Mouse (Mus musculus) CH12.LX (cell line): ENCODE data around the gene Tti1. TPM values are rescaled to one million over a fixed set of nuclear protein-coding genes. Genes with fewer than 3 reads are reported as not detected.

Source experiments
- DNase-seq: peaks from one replicate; pipeline ENCODE4 v3.0.0-alpha.2; 2013; ENCODE audit errors: extremely low read depth
- H3K27ac ChIP-seq: 2 replicates; pipeline ENCODE4 v1.5.1; 2012; ENCODE audit warnings: low read depth, mild to moderate bottlenecking, control low read depth, moderate library complexity; ENCODE audit not compliant: insufficient read depth
- H3K27me3 ChIP-seq: replicated peaks from 2 replicates; pipeline ENCODE3; 2012; ENCODE audit warnings: inconsistent platforms
- H3K36me3 ChIP-seq, 2 experiments: replicated peaks in 1 of 2; 2 replicates each; pipeline versions ENCODE3 to v1.6.1; 2012; ENCODE audit warnings: inconsistent platforms in 1 of 2, low read length in 1 of 2, mild to moderate bottlenecking in 1 of 2, mixed read lengths in 1 of 2, moderate library complexity in 1 of 2; ENCODE audit not compliant: control insufficient read depth in 1 of 2, insufficient read depth in 1 of 2
- H3K4me1 ChIP-seq, 2 experiments: 2 replicates each; pipeline ENCODE4 v1.6.1; 2012; ENCODE audit warnings: inconsistent platforms in 1 of 2, moderate library complexity in 1 of 2; ENCODE audit not compliant: insufficient read depth in 2 of 2, control insufficient read depth in 1 of 2
- H3K4me2 ChIP-seq: 2 replicates; pipeline ENCODE4 v1.6.1; 2012; ENCODE audit warnings: low read depth, mild to moderate bottlenecking, control low read depth; ENCODE audit not compliant: poor library complexity, insufficient read depth, severe bottlenecking
- H3K4me3 ChIP-seq, 3 experiments: fragments of 150-350 bp in 1 of 3; sonication (generic) in 1 of 3; replicated peaks in 1 of 3; 2 replicates each; pipeline versions ENCODE3 to v1.5.1; 2011 to 2012; ENCODE audit warnings: low read depth in 2 of 3, low read length in 2 of 3, mild to moderate bottlenecking in 2 of 3, moderate library complexity in 2 of 3, control low read depth in 1 of 3, improper control_type of control experiment in 1 of 3, inconsistent platforms in 1 of 3, mixed read lengths in 1 of 3; ENCODE audit not compliant: poor library complexity in 1 of 3
- H3K79me2 ChIP-seq: replicated peaks from 2 replicates; pipeline ENCODE4 v1.6.1; 2012; ENCODE audit warnings: mild to moderate bottlenecking, moderate library complexity; ENCODE audit not compliant: control insufficient read depth, poor library complexity, insufficient read depth, severe bottlenecking; ENCODE audit errors: extremely low read depth
- H3K9ac ChIP-seq: 2 replicates; pipeline ENCODE4 v1.6.1; 2012; ENCODE audit warnings: low read depth, mild to moderate bottlenecking, control low read depth, moderate library complexity; ENCODE audit not compliant: insufficient read depth
- H3K9me3 ChIP-seq: replicated peaks from 2 replicates; pipeline ENCODE3; 2012; ENCODE audit warnings: low read length, inconsistent platforms, mixed read lengths
- BHLHE40 ChIP-seq: IDR thresholded peaks from 2 replicates; pipeline ENCODE4 v1.6.1; 2011; ENCODE audit warnings: mild to moderate bottlenecking, low read depth, low read length, improper control_type of control experiment
- EP300 ChIP-seq: IDR thresholded peaks from 2 replicates; pipeline ENCODE4 v1.6.1; 2011; ENCODE audit warnings: low read length, improper control_type of control experiment
- ETS1 ChIP-seq: conservative IDR thresholded peaks from 2 replicates; pipeline ENCODE4 v1.6.1; 2012; ENCODE audit warnings: low read depth, mild to moderate bottlenecking, inconsistent platforms, low read length, improper control_type of control experiment, moderate library complexity
- GABPA ChIP-seq: IDR thresholded peaks from 2 replicates; pipeline ENCODE4 v1.6.1; 2012; ENCODE audit warnings: low read depth, low read length, improper control_type of control experiment, inconsistent platforms; ENCODE audit not compliant: insufficient replicate concordance
- HCFC1 ChIP-seq: IDR thresholded peaks from 2 replicates; pipeline ENCODE4 v1.6.1; 2012; ENCODE audit warnings: low read depth, mild to moderate bottlenecking, inconsistent platforms, low read length, improper control_type of control experiment
- JUN ChIP-seq: IDR thresholded peaks from 2 replicates; pipeline ENCODE4 v1.6.1; 2011; ENCODE audit warnings: low read depth, mild to moderate bottlenecking, low read length, improper control_type of control experiment, moderate library complexity; ENCODE audit not compliant: insufficient read depth
- JUND ChIP-seq: conservative IDR thresholded peaks from 2 replicates; pipeline ENCODE4 v1.6.1; 2011; ENCODE audit warnings: low read depth, low read length, improper control_type of control experiment
- MAFK ChIP-seq: IDR thresholded peaks from 2 replicates; pipeline ENCODE4 v1.6.1; 2011; ENCODE audit warnings: low read length, improper control_type of control experiment; ENCODE audit not compliant: insufficient replicate concordance
- MAX ChIP-seq: IDR thresholded peaks from 2 replicates; pipeline ENCODE4 v1.6.1; 2011; ENCODE audit warnings: low read length, improper control_type of control experiment
- MAZ ChIP-seq: IDR thresholded peaks from 2 replicates; pipeline ENCODE4 v1.6.1; 2012; ENCODE audit warnings: low read depth, mild to moderate bottlenecking, inconsistent platforms, low read length, improper control_type of control experiment, moderate library complexity
- MEF2A ChIP-seq: IDR thresholded peaks from 2 replicates; pipeline ENCODE4 v1.6.1; 2014; ENCODE audit warnings: low read depth, mild to moderate bottlenecking, inconsistent platforms, low read length, improper control_type of control experiment, borderline replicate concordance
- MYC ChIP-seq: IDR thresholded peaks from 2 replicates; pipeline ENCODE4 v1.6.1; 2011; ENCODE audit warnings: low read depth, mild to moderate bottlenecking, improper control_type of control experiment, low read length
- NRF1 ChIP-seq: IDR thresholded peaks from 2 replicates; pipeline ENCODE4 v1.6.1; 2014; ENCODE audit warnings: low read depth, mild to moderate bottlenecking, inconsistent platforms, low read length, improper control_type of control experiment, moderate library complexity
- PAX5 ChIP-seq: IDR thresholded peaks from 2 replicates; pipeline ENCODE4 v1.6.1; 2012; ENCODE audit warnings: low read length, inconsistent platforms, mixed read lengths
- POLR2AphosphoS2 ChIP-seq: IDR thresholded peaks from 2 replicates; pipeline ENCODE4 v1.6.1; 2011; ENCODE audit warnings: low read depth, low read length, improper control_type of control experiment
- RCOR1 ChIP-seq: conservative IDR thresholded peaks from 2 replicates; pipeline ENCODE4 v1.6.1; 2012; ENCODE audit warnings: low read depth, mild to moderate bottlenecking, inconsistent platforms, low read length, improper control_type of control experiment
- SMC3 ChIP-seq: IDR thresholded peaks from 2 replicates; pipeline ENCODE4 v1.6.1; 2011; ENCODE audit warnings: low read depth, low read length, improper control_type of control experiment
- UBTF ChIP-seq: IDR thresholded peaks from 2 replicates; pipeline ENCODE4 v1.6.1; 2012; ENCODE audit warnings: low read depth, mild to moderate bottlenecking, inconsistent platforms, low read length, improper control_type of control experiment, moderate library complexity
- USF1 ChIP-seq: IDR thresholded peaks from 2 replicates; pipeline ENCODE4 v1.6.1; 2014; ENCODE audit warnings: low read depth, mild to moderate bottlenecking, inconsistent platforms, low read length, improper control_type of control experiment
- ZKSCAN1 ChIP-seq: IDR thresholded peaks from 2 replicates; pipeline ENCODE4 v1.6.1; 2012; ENCODE audit warnings: low read depth, inconsistent platforms, low read length, improper control_type of control experiment, borderline replicate concordance
- ZNF384 ChIP-seq: IDR thresholded peaks from 2 replicates; pipeline ENCODE4 v1.6.1; 2012; ENCODE audit warnings: low read depth, low read length, improper control_type of control experiment, inconsistent platforms
- dilution Hi-C: fragments of 300-500 bp; cut with MboI; formaldehyde crosslinking; loops from 2 replicates; pipeline ENCODE4 v1.14.3; 2020; ENCODE audit warnings: low sequenced_read_pairs; ENCODE audit not compliant: extremely low pct_unique_long_range_greater_than_20kb, extremely low pct_ligation_motif_present
- in situ Hi-C: fragments of 300-500 bp; cut with MboI; formaldehyde crosslinking; loops from 3 replicates; pipeline ENCODE4 v1.14.3; 2019; ENCODE audit warnings: low sequenced_read_pairs, low pct_ligation_motif_present, low pct_unique_long_range_greater_than_20kb, mixed read lengths
- polyA plus RNA-seq: library from polyadenylated mRNA; unstranded; fragments of >175 nt; gene quantifications from 2 replicates; pipeline ENCODE4 v1.2.1, GENCODE M21; 2012; ENCODE audit warnings: low read depth; ENCODE audit not compliant: insufficient read length
- total RNA-seq, 2 experiments: library from RNA; depleted of rRNA; stranded (reverse); fragments of 300-350 nt in 1 of 2; fragments of >200 nt in 1 of 2; gene quantifications; 2 replicates each; pipeline ENCODE4 v1.2.3; 2012 to 2014

The Tti1 gene
- total and polyA plus RNA-seq, 3 experiments, result 19.7 to 27.2 (median 19.8) TPM

- Histone ChIP-seq H3K79me2 (no peaks in the 10 kb centered on the region; the same call in 1 of the 2 replicates), H3K4me1 (no peaks in the 10 kb centered on the region), H3K4me3 (no peak overlapping the region), H3K9me3 (no peaks in the 10 kb centered on the region), H3K36me3 (peaks cover 34 to 77% of the 10 kb centered on the region in 2 experiments), H3K27me3 (no peaks in the 10 kb centered on the region), H3K4me2 (no peak overlapping the region), H3K27ac (no peak overlapping the region), H3K9ac (no peak overlapping the region)
- DNase-seq, result no peak
- dilution Hi-C loops, result no loop called here
- in situ Hi-C loops, result no loop called here
- TF ChIP-seq ETS1, result no peak
- TF ChIP-seq PAX5, result no peak
- TF ChIP-seq MEF2A, result no peak
- no peak for TF ChIP-seq BHLHE40
- no peak for TF ChIP-seq NRF1
- TF ChIP-seq ZKSCAN1, result no peak
- no peak for TF ChIP-seq JUN
- no peak for TF ChIP-seq GABPA
- no peak for TF ChIP-seq EP300
- no peak for TF ChIP-seq POLR2AphosphoS2
- no peak for TF ChIP-seq SMC3
- TF ChIP-seq ZNF384, result no peak
- no peak for TF ChIP-seq UBTF
- no peak for TF ChIP-seq JUND
- TF ChIP-seq MYC, result no peak
Measured at GRCm38 (mm10) chr2:158009373-158009772, 18.9 kb downstream of the Tti1 start.

GRCm38 (mm10) chr2:158005641-158006040 is 22.6 kb downstream of the Tti1 start:
- no peaks in the 10 kb centered on the region for H3K9me3 ChIP-seq
- dilution Hi-C loops, result no loop called here
- TF ChIP-seq MAFK, result no peak
- TF ChIP-seq USF1, result no peak
- no peak for TF ChIP-seq ETS1
- no peak for TF ChIP-seq MAZ
- no peak for TF ChIP-seq MAX
- no peak for TF ChIP-seq JUND
- no peak for TF ChIP-seq RCOR1
- TF ChIP-seq POLR2AphosphoS2, result no peak
- TF ChIP-seq MEF2A, result no peak
- TF ChIP-seq UBTF, result no peak
- no peak for TF ChIP-seq ZNF384
- TF ChIP-seq HCFC1, result no peak
- no peaks in the 10 kb centered on the region for H3K27me3 ChIP-seq
- H3K4me1 ChIP-seq, result no peaks in the 10 kb centered on the region
- H3K36me3 ChIP-seq, result peaks cover 33 to 86% of the 10 kb centered on the region in 2 experiments
- no peak overlapping the region for H3K4me2 ChIP-seq
- H3K27ac ChIP-seq, result no peak overlapping the region
- H3K9ac ChIP-seq, result no peak overlapping the region
- no peak for DNase-seq
- H3K79me2 ChIP-seq, result no peaks in the 10 kb centered on the region; the same call in 1 of the 2 replicates
- no peak overlapping the region for H3K4me3 ChIP-seq
- in situ Hi-C loops, result no loop called here
